Mouse (Mus musculus): ENCODE measurements around the gene Gpi1. TPM values are rescaled to one million over a fixed set of nuclear protein-coding genes. Genes with fewer than 3 reads are reported as not detected.

The Gpi1 gene
- 149 and 159 TPM in 2 replicates for polyA plus RNA-seq (2015; fragmentation: Nextera tagmentation; extraction: Ambion mirVana)

GRCm38 (mm10) chr7:34230116-34230515 lies at the start of gene Gpi1:
Gene Gpi1 (minus strand): TSS chr7:34230336.
- Histone ChIP-seq H3K4me2 (peak within 1 kb of the TSS; percentile 96), H3K9me3 (replicated peaks) (no peaks in the 10 kb centered on the region), H3K36me3 (replicated peaks) (peaks cover 26% of the 10 kb centered on the region), H3K9ac (peak within 1 kb of the TSS; percentile 77), H3K4me3 (replicated peaks) (peak within 1 kb of the TSS; percentile 76), H3K27ac (replicated peaks) (peak within 1 kb of the TSS; percentile 77), H3K27me3 (no peaks in the 10 kb centered on the region), H3K4me1 (replicated peaks) (peaks cover 93% of the 10 kb centered on the region)
- WGBS (ENCODE audit: insufficient replicate concordance) = 0% methylated on average over 35 of the region's 39 CpGs
- ATAC-seq (ENCODE audit: insufficient read depth) = peak; percentile 58

- Histone ChIP-seq H3K27me3 (no peaks in the 10 kb centered on the region), H3K36me3 (replicated peaks) (peaks cover 21% of the 10 kb centered on the region; the same call in 1 of the 2 replicates), H3K4me2 (no peak overlapping the region), H3K27ac (replicated peaks) (no peak overlapping the region), H3K9ac (no peak overlapping the region), H3K4me1 (replicated peaks) (no peaks in the 10 kb centered on the region), H3K9me3 (replicated peaks) (no peaks in the 10 kb centered on the region), H3K4me3 (replicated peaks) (no peak overlapping the region)
- no peak for ATAC-seq (ENCODE audit: insufficient read depth)
- 83% methylated on average over 2 of the region's 2 CpGs for WGBS (ENCODE audit: insufficient replicate concordance)
These were observed 47.5 kb upstream of the Gpi1 start for GRCm38 (mm10) chr7:34277656-34278055.

- Histone ChIP-seq H3K27ac (replicated peaks) (no peak overlapping the region), H3K4me1 (replicated peaks) (no peaks in the 10 kb centered on the region), H3K9ac (no peak overlapping the region), H3K4me3 (replicated peaks) (no peak overlapping the region), H3K9me3 (replicated peaks) (no peaks in the 10 kb centered on the region), H3K4me2 (no peak overlapping the region), H3K27me3 (no peaks in the 10 kb centered on the region), H3K36me3 (replicated peaks) (peaks cover 23% of the 10 kb centered on the region; the same call in 1 of the 2 replicates)
- no peak for ATAC-seq (ENCODE audit: insufficient read depth)
- WGBS (ENCODE audit: insufficient replicate concordance) = 82% methylated on average over 3 of the region's 3 CpGs
These were observed 45.9 kb upstream of the Gpi1 start for GRCm38 (mm10) chr7:34276066-34276465.

GRCm38 (mm10) chr7:34272465-34272864 lies 42.3 kb upstream of the Gpi1 start:
- 51% methylated on average over 4 of the region's 4 CpGs for WGBS (ENCODE audit: insufficient replicate concordance)
- no peak for ATAC-seq (ENCODE audit: insufficient read depth)

GRCm38 (mm10) chr7:34268463-34268862 lies 38.3 kb upstream of the Gpi1 start:
- Histone ChIP-seq H3K27me3 (no peaks in the 10 kb centered on the region), H3K9ac (no peak overlapping the region), H3K9me3 (replicated peaks) (no peaks in the 10 kb centered on the region), H3K4me1 (replicated peaks) (peaks cover 19% of the 10 kb centered on the region), H3K27ac (replicated peaks) (no peak overlapping the region), H3K36me3 (replicated peaks) (peaks cover 5% of the 10 kb centered on the region; the same call in 1 of the 2 replicates), H3K4me2 (no peak overlapping the region), H3K4me3 (replicated peaks) (no peak overlapping the region)
- no peak for ATAC-seq (ENCODE audit: insufficient read depth)
- WGBS (ENCODE audit: insufficient replicate concordance) = 91% methylated on average over 1 of the region's 1 CpGs

More at GRCm38 (mm10) chr7:34272465-34272864, 42.3 kb upstream of the Gpi1 start:
- no peak overlapping the region for H3K27ac ChIP-seq (replicated peaks)
- no peaks in the 10 kb centered on the region for H3K9me3 ChIP-seq (replicated peaks)
- no peaks in the 10 kb centered on the region for H3K27me3 ChIP-seq
- H3K9ac ChIP-seq = no peak overlapping the region
- peaks cover 12% of the 10 kb centered on the region; the same call in 1 of the 2 replicates for H3K36me3 ChIP-seq (replicated peaks)
- H3K4me1 ChIP-seq (replicated peaks) = 0 out of 2 replicates have a peak, but pooled peaks cover 2% of the 10 kb centered on the region
- no peak overlapping the region for H3K4me3 ChIP-seq (replicated peaks)
- H3K4me2 ChIP-seq = no peak overlapping the region

GRCm38 (mm10) chr7:34266421-34266820 lies 36.3 kb upstream of the Gpi1 start:
- no peak overlapping the region for H3K4me3 ChIP-seq (replicated peaks)
- no peak overlapping the region for H3K4me2 ChIP-seq
- H3K36me3 ChIP-seq (replicated peaks) = peaks cover 22% of the 10 kb centered on the region
- no peaks in the 10 kb centered on the region for H3K27me3 ChIP-seq
- no peak for ATAC-seq (ENCODE audit: insufficient read depth)
- no peak overlapping the region for H3K9ac ChIP-seq
- H3K9me3 ChIP-seq (replicated peaks) = no peaks in the 10 kb centered on the region
- no peak overlapping the region for H3K27ac ChIP-seq (replicated peaks)
- H3K4me1 ChIP-seq (replicated peaks) = peaks cover 19% of the 10 kb centered on the region

GRCm38 (mm10) chr7:34265876-34266346 lies 35.8 kb upstream of the Gpi1 start:
- Histone ChIP-seq H3K9me3 (replicated peaks) (no peaks in the 10 kb centered on the region), H3K27me3 (no peaks in the 10 kb centered on the region), H3K4me1 (replicated peaks) (peaks cover 19% of the 10 kb centered on the region), H3K36me3 (replicated peaks) (peaks cover 26% of the 10 kb centered on the region), H3K27ac (replicated peaks) (no peak overlapping the region), H3K4me3 (replicated peaks) (no peak overlapping the region), H3K4me2 (no peak overlapping the region), H3K9ac (no peak overlapping the region)
- peak; percentile 56; the same call in 1 of the 2 replicates for ATAC-seq (ENCODE audit: insufficient read depth)
- WGBS (ENCODE audit: insufficient replicate concordance) = 37% methylated on average over 5 of the region's 5 CpGs

GRCm38 (mm10) chr7:34263437-34263836 lies 33.3 kb upstream of the Gpi1 start:
- ATAC-seq (ENCODE audit: insufficient read depth) = no peak
- peaks cover 45% of the 10 kb centered on the region for H3K36me3 ChIP-seq (replicated peaks)

GRCm38 (mm10) chr7:34258407-34258806 lies 28.3 kb upstream of the Gpi1 start:
- H3K4me3 ChIP-seq (replicated peaks) = no peak overlapping the region
- 73% methylated on average over 1 of the region's 1 CpGs for WGBS (ENCODE audit: insufficient replicate concordance)
- peaks cover 87% of the 10 kb centered on the region for H3K36me3 ChIP-seq (replicated peaks)
- H3K9ac ChIP-seq = no peak overlapping the region
- no peaks in the 10 kb centered on the region for H3K4me1 ChIP-seq (replicated peaks)
- no peaks in the 10 kb centered on the region for H3K9me3 ChIP-seq (replicated peaks)
- ATAC-seq (ENCODE audit: insufficient read depth) = no peak
- no peak overlapping the region for H3K4me2 ChIP-seq
- H3K27ac ChIP-seq (replicated peaks) = no peak overlapping the region
- H3K27me3 ChIP-seq = no peaks in the 10 kb centered on the region

More at GRCm38 (mm10) chr7:34263437-34263836, 33.3 kb upstream of the Gpi1 start:
- peaks cover 19% of the 10 kb centered on the region for H3K4me1 ChIP-seq (replicated peaks)
- H3K4me3 ChIP-seq (replicated peaks) = no peak overlapping the region
- no peak overlapping the region for H3K27ac ChIP-seq (replicated peaks)
- no peak overlapping the region for H3K4me2 ChIP-seq
- H3K27me3 ChIP-seq = no peaks in the 10 kb centered on the region
- H3K9me3 ChIP-seq (replicated peaks) = no peaks in the 10 kb centered on the region
- WGBS (ENCODE audit: insufficient replicate concordance) = 86% methylated on average over 5 of the region's 5 CpGs
- H3K9ac ChIP-seq = no peak overlapping the region

- no peak for ATAC-seq (ENCODE audit: insufficient read depth)
- Histone ChIP-seq H3K4me2 (no peak overlapping the region), H3K27me3 (no peaks in the 10 kb centered on the region), H3K9me3 (replicated peaks) (no peaks in the 10 kb centered on the region), H3K4me1 (replicated peaks) (no peaks in the 10 kb centered on the region), H3K36me3 (replicated peaks) (peaks cover 87% of the 10 kb centered on the region), H3K27ac (replicated peaks) (no peak overlapping the region), H3K4me3 (replicated peaks) (no peak overlapping the region), H3K9ac (no peak overlapping the region)
- WGBS (ENCODE audit: insufficient replicate concordance) = 58% methylated on average over 9 of the region's 9 CpGs
These were observed 27.1 kb upstream of the Gpi1 start for GRCm38 (mm10) chr7:34257279-34257678.

GRCm38 (mm10) chr7:34255916-34256315 lies 25.8 kb upstream of the Gpi1 start:
- no peak overlapping the region for H3K4me3 ChIP-seq (replicated peaks)
- ATAC-seq (ENCODE audit: insufficient read depth) = no peak
- H3K9ac ChIP-seq = no peak overlapping the region
- H3K4me1 ChIP-seq (replicated peaks) = no peaks in the 10 kb centered on the region
- H3K36me3 ChIP-seq (replicated peaks) = peaks cover 88% of the 10 kb centered on the region
- no peak overlapping the region for H3K4me2 ChIP-seq
- H3K27ac ChIP-seq (replicated peaks) = no peak overlapping the region
- H3K27me3 ChIP-seq = no peaks in the 10 kb centered on the region
- no peaks in the 10 kb centered on the region for H3K9me3 ChIP-seq (replicated peaks)
- whole genome bisulfite sequencing (ENCODE audit: insufficient replicate concordance) = 86% methylated on average over 1 of the region's 1 CpGs

- no peaks in the 10 kb centered on the region for H3K4me1 ChIP-seq (replicated peaks)
- no peaks in the 10 kb centered on the region for H3K9me3 ChIP-seq (replicated peaks)
- peaks cover 90% of the 10 kb centered on the region for H3K36me3 ChIP-seq (replicated peaks)
- no peak overlapping the region for H3K9ac ChIP-seq
- WGBS (ENCODE audit: insufficient replicate concordance) = 64% methylated on average over 3 of the region's 3 CpGs
- no peak for ATAC-seq (ENCODE audit: insufficient read depth)
- no peaks in the 10 kb centered on the region for H3K27me3 ChIP-seq
- no peak overlapping the region for H3K4me3 ChIP-seq (replicated peaks)
- no peak overlapping the region for H3K4me2 ChIP-seq
- H3K27ac ChIP-seq (replicated peaks) = no peak overlapping the region
These were observed 25.0 kb upstream of the Gpi1 start for GRCm38 (mm10) chr7:34255137-34255536.

Measured in liver, embryonic 15.5 days (tissue).